Mouse (Mus musculus): ENCODE measurements at regions not wholly inside any gene's neighbourhood (a gene's known extent, or its start where the extent isn't known, plus 50 kb on each side); places are given as distances from the start of the nearest gene placed in this dataset.

- no peak for DNase-seq (ENCODE audit: low spot score)
Observed at GRCm38 (mm10) chr2:75424363-75424762, 234.7 kb upstream of the Hnrnpa3 start.

GRCm38 (mm10) chr2:75424911-75425310, 234.2 kb upstream of the Hnrnpa3 start:
- no peak for DNase-seq (ENCODE audit: low spot score)
- intact Hi-C loops (cut with DNase I), result no loop called here

More at GRCm38 (mm10) chr2:75424363-75424762, 234.7 kb upstream of the Hnrnpa3 start:
- intact Hi-C loops (cut with DNase I), result no loop called here

- intact Hi-C loops (cut with DNase I), result no loop called here
- no peak for DNase-seq (ENCODE audit: low spot score)
Observed at GRCm38 (mm10) chr2:75425384-75425783, 233.7 kb upstream of the Hnrnpa3 start.

DNA sequence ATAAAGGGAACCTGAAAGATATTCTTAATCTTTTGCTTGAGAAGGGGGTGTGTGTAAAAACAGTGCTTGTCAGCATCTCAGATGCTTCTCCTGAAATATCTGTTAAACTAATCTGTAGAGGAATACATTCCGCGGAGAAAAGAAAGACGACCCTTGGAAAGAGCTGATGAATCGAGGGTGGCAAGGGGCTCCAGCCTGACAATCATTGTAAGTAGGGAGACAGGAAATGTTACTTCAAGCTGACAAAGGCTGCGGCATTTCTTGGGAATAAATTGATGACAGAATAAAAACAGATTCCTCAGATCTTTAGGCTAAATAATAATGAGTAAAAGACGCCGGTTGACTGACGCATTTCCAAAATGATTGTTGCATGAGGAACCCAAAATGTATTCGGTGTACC, 233.3 kb upstream of the Hnrnpa3 start:
- intact Hi-C loops (cut with DNase I), result no loop called here

DNA sequence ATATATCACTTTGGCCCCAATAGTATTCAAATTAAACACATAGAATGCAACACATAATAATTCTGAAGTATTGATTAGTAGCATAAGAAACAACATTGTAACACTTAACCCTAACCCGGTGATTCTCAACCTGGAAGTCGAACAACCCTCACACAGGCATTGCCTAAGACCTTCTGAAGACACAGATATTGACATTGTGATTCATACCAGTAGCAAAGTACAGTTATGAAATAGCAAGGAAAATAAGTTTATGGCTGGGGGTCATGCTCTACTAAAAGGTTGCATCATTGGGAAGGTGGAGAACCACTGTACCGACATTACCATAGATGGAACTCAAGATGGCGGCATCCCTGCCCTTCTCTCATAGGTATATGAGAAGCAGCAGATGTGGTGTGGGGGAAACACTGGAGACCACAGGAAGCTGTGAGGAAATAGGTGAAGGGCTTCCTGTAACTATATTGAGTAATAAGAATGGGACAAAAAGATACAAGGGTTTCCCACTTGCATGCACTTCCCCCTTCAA, 231.1 kb upstream of the Hnrnpa3 start:
- intact Hi-C loops (cut with DNase I), result no loop called here
- DNase-seq (ENCODE audit: low spot score), result no peak

More for the DNA sequence above, 233.3 kb upstream of the Hnrnpa3 start:
- DNase-seq (ENCODE audit: low spot score), result no peak

- intact Hi-C loops (cut with DNase I), result no loop called here
- no peak for DNase-seq (ENCODE audit: low spot score)
Observed at GRCm38 (mm10) chr2:75430161-75430940, 228.7 kb upstream of the Hnrnpa3 start.

GRCm38 (mm10) chr2:75431981-75432380, 227.1 kb upstream of the Hnrnpa3 start:
- no peak for DNase-seq (ENCODE audit: low spot score)
- intact Hi-C loops (cut with DNase I), result no loop called here

- DNase-seq (ENCODE audit: low spot score), result no peak
- intact Hi-C loops (cut with DNase I), result no loop called here
Observed at GRCm38 (mm10) chr2:75434521-75434920, 224.5 kb upstream of the Hnrnpa3 start.

- intact Hi-C loops (cut with DNase I), result no loop called here
- no peak for DNase-seq (ENCODE audit: low spot score)
Observed at GRCm38 (mm10) chr2:75439522-75440230, 219.4 kb upstream of the Hnrnpa3 start.

DNA sequence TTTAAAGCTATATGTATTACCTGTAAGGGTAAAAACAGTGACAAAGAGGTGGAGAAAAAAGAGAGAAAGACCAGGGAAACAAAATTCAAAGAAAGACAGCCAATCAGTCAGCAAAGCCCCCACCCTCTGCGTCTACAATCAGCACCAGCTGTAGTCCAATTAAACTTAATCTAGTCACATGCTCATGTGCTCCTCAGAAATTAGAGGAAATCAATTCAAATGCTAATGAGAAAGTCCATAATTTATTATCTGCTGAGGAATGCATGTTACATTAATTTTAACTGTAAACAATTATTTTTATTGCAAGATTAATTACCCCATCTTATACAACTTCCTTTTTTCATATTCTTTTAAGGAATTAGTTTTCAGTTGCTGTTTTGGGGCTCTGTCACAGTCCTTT, 216.4 kb upstream of the Hnrnpa3 start:
- intact Hi-C loops (cut with DNase I), result no loop called here
- DNase-seq (ENCODE audit: low spot score), result no peak

DNA sequence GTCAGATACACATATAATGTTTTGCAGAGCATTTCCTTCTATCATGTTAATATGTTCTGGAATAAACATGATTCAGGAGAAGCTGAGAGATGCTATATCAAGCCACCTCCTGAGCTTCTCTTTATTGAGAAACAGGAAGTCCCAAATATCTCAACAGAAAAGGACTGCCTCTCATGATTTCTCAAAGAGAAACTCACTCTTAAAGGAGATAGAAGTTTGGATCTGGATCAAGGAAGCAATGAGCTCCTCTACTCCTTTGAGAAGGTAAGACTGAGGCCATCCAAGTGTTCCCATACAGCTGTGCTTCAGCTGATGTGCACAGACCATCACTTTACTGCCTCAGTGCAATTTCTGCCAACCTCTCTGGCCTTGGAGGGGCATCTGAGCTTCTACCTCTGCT, 213.9 kb upstream of the Hnrnpa3 start:
- DNase-seq (ENCODE audit: low spot score), result no peak

DNA sequence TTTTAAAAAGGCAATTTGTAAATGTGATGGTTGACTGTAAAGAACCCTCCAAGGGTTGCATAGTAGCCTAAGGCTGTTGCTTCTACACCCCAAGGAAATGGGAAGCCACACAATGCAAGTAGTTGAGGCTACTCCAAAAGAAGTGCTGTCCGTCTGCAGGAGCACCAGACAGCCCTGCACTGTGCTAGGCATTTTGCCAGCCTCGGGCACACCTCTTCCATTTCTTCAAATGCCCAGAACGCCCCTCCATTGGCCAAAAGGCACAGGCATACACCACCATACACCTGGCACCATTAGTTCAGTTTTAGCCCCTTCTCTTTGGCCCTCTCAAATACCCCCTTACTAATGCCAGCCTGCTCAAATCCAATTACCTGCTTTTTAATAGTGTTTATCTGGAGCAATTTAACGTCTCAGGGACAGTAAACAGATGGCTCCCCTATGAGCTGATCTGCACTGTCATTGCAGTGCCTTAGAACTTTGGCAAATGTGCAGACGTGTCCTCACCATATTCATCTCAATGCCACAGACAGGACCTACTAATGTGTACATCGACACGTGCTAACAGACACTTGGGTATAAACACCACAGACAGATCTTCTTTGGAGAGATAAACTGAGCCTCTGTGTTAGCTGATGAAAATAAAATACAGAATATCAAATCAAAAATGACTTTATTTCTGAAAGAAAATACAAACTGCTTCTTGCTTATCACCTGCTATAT, 211.9 kb upstream of the Hnrnpa3 start:
- DNase-seq (ENCODE audit: low spot score), result no peak
- intact Hi-C loops (cut with DNase I), result no loop called here

More for the DNA sequence above, 213.9 kb upstream of the Hnrnpa3 start:
- intact Hi-C loops (cut with DNase I), result no loop called here

DNA sequence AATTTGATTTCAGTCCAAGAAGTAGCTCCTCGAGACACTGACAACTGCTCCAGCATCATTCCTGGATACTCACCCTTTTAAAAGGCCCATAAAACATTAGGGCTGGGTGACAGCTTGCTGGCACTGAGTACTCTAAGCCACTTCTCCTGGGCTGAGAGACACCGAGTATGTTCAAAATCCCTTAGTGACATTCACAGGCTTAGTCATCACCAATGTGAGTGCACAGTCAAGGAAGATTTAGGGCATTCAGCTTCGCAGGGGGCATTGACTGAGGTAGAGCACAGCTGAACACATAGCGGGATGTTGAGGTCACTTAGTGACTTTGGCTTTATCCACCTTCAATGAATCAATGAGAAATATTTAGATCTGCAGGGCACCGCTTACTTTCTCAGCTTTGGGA, 210.8 kb upstream of the Hnrnpa3 start:
- intact Hi-C loops (cut with DNase I), result no loop called here

GRCm38 (mm10) chr2:75451846-75452267, 207.2 kb upstream of the Hnrnpa3 start:
- intact Hi-C loops (cut with DNase I), result no loop called here

More for the DNA sequence above, 210.8 kb upstream of the Hnrnpa3 start:
- no peak for DNase-seq (ENCODE audit: low spot score)

GRCm38 (mm10) chr2:75452274-75453148, 206.6 kb upstream of the Hnrnpa3 start:
- intact Hi-C loops (cut with DNase I), result no loop called here
- no peak for DNase-seq (ENCODE audit: low spot score)

More at GRCm38 (mm10) chr2:75451846-75452267, 207.2 kb upstream of the Hnrnpa3 start:
- no peak for DNase-seq (ENCODE audit: low spot score)

DNA sequence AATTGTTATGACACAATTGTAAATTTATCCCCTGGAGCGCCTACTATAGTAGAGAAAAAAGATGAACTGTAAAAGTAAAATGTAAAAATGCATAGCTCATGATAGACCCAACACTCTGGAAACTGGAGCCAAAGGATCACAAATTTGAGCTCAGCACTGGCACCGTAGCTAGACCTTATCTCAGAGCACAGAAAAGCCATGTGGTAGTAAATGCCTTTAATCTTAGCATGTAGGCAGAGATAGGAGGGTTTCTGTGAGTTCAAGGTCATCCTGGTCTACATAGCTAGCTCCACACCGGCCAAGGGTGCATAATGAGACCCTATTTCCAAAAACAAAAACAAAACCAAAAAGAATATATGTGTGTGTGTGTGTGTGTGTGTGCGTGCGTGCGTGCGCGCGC, 203.6 kb upstream of the Hnrnpa3 start:
- intact Hi-C loops (cut with DNase I), result no loop called here
- DNase-seq (ENCODE audit: low spot score), result no peak

DNA sequence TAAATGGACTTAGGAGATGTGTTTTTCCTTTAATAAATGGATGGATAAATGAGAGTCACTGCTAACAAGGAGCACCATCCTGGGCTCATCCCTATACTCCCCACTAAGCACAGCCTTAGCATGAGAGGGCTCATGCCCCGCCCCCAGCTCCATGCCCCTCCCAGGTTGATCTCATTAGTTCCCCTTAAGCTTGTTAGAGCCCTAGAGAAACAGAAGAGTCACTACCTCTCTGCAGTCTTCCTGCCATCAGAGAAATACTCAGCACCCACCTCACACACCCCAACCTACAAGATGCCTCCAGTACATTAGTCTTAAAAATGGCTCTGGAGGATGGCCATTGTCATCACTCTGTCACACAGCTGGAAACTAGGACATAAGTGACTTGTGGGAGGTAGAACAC, 202.8 kb upstream of the Hnrnpa3 start:
- intact Hi-C loops (cut with DNase I), result no loop called here
- DNase-seq (ENCODE audit: low spot score), result no peak

DNA sequence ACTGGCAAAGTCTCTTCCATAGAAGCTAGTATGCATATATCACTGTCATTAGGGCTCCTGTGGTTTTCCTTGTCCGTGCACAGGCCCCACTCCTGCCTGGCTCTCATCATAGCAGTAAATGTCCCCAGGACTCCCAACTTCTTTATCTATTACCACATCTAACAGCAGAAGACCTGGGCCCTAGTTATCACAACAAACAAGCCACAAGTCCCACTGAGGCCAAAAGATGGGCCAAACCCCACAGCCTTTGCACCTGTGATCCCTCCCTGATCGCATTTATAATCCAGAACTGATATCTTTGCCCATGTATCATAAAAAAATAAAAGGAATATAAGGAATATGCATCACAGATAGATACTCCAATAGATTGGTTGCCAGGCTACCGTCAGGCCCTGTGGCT, 201.6 kb upstream of the Hnrnpa3 start:
- DNase-seq (ENCODE audit: low spot score), result no peak
- intact Hi-C loops (cut with DNase I), result no loop called here

DNA sequence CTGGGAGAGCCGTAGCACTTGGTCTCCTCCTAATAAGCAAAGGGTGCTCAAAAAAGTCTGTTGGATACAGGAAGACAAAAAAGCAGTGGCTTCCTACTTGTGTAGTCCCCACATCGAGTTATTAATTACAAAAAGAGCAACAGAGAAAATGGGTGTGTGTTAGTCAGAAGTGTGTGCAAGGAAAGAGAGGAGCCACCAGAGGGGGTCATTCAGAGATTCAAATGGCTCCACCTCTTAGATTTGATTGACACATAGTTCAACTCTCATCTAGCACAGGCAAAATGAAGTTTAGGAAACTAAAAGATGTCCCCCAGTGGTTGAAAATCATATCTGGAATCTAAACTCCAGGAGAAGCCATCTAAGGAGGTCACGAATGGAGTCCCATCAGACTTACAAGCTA, 200.2 kb upstream of the Hnrnpa3 start:
- intact Hi-C loops (cut with DNase I), result no loop called here
- no peak for DNase-seq (ENCODE audit: low spot score)

DNA sequence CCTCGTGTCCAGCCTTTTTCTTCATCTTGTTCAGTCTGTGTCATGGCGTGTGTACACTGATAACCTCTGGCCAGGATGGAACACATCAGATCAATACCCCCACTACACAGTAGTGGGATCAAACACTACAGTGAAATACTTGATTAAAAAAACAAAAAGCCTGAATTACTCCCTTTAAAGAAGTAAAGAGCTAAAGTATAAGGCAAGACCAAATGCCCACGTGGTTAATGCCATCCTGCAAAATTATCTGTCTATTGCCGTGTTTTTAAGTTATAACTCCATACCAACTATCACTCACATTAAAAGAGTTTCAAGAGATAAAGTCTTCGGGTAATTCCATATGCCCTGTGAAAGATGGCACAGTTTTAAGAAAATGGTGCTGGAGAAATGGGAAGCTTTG, 198.6 kb upstream of the Hnrnpa3 start:
- intact Hi-C loops (cut with DNase I), result no loop called here
- no peak for DNase-seq (ENCODE audit: low spot score)

Measured in heart, postnatal 25 days (tissue).